Mouse (Mus musculus) frontal cortex, adult (tissue): ENCODE measurements around the gene Mmp28.

ENCODE experiments used
- ATAC-seq: cut with Nextera tagmentation; 2 replicates; pipeline ENCODE4 v1.9.2; 2017; ENCODE audit warnings: mild to moderate bottlenecking, moderate library complexity, mixed read lengths; ENCODE audit not compliant: low TSS enrichment

The Mmp28 gene

GRCm38 (mm10) chr11:83409087-83409754, 53.6 kb downstream of the Mmp28 start, which contains the start of gene Rasl10b:
Rasl10b (plus strand) TSS chr11:83409137.
- ATAC-seq: 0 out of 2 replicates have a peak, but pooled peaks have one; percentile 30

- no peak for ATAC-seq
Measured at GRCm38 (mm10) chr11:83408242-83408641, 54.6 kb downstream of the Mmp28 start.

- peak; percentile 26; the same call in 1 of the 2 replicates for ATAC-seq
Measured at GRCm38 (mm10) chr11:83406391-83406790, 56.5 kb downstream of the Mmp28 start.

GRCm38 (mm10) chr11:83403787-83404186, 59.1 kb downstream of the Mmp28 start:
- ATAC-seq: no peak

- no peak for ATAC-seq
Measured at GRCm38 (mm10) chr11:83398724-83399123, 64.1 kb downstream of the Mmp28 start.

- no peak for ATAC-seq
Measured at GRCm38 (mm10) chr11:83397626-83398025, 65.2 kb downstream of the Mmp28 start.

GRCm38 (mm10) chr11:83394802-83395439, 68.0 kb downstream of the Mmp28 start:
- ATAC-seq: peak; percentile 67

GRCm38 (mm10) chr11:83393062-83393461, 69.8 kb downstream of the Mmp28 start:
- peak; percentile 65 for ATAC-seq
